25 mouse cellular contexts compared by ENCODE assay signal in the genomic region with DNA sequence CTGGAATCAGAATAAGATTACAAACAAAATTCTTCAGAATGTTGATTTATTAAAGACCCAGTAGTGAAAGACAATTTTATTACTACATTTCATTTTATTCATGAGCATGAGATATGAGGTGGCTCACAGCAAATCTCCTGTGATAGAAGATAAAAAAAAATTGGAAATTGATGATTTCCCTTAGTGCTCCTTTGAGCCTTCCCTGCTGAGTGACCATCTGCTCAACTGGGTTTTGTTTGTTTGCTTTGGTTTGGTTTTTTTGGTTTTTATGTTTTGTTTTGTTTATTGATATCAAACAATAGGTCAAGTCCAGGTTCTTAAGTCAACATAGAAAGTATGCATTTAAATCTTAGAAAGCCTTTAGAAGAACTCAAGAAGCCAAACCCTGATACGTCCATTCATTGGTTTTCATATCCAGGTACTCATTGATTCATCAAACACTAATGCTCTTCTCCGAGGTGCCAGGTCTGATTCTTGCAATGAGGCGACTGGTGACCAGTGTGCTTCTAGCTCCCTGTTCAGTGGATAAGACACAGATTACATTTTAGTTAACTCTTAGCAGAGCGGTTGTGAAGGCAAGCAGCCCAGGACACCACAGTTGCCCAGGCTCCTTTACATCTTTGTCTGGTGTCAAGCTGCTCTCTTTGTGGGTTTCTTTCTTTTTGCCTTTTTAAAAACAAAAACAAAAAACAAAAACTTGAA. TPM values are rescaled to one million over a fixed set of nuclear protein-coding genes. Genes with fewer than 3 reads are reported as not detected.
A peak's percentile ranks its signal among the peaks of the same experiment; 100 is the strongest.
DNase-seq lines count a peak whose midpoint lies in the region; ATAC-seq and TF ChIP-seq lines count a peak whose summit lies in the region.
"Had no signal": no experiment of that assay in that cellular context is flagged by ENCODE, and none has a peak within 500 bp of the region (broad histone marks: within the 10 kb centered on the region; RNA-seq: fewer than 3 reads in every experiment).

No protein-coding gene starts in this region.

- H3K4me1 ChIP-seq in hindbrain, postnatal 0 days (ENCODE audit: insufficient read depth, low read length): no peaks in the 10 kb centered on the region; the same call in 1 of the 2 replicates
- H3K4me1 ChIP-seq in hindbrain, embryonic 10.5 days (replicated peaks): peaks cover 5% of the 10 kb centered on the region; the same call in 1 of the 2 replicates
- peaks cover 8% of the 10 kb centered on the region for H3K4me1 ChIP-seq in cerebellum, adult 2 months (ENCODE audit: control insufficient read depth, insufficient read depth, low read length)

- H3K4me2 ChIP-seq in hindbrain, postnatal 0 days (ENCODE audit: low read depth, low read length): 0 out of 2 replicates have a peak overlapping the region, but pooled peaks have one; percentile 13
- H3K4me2 ChIP-seq: embryonic facial prominence, embryonic 15.5 days; forebrain, embryonic 15.5 days; hindbrain, embryonic 14.5 days had no signal

- peaks cover 10% of the 10 kb centered on the region for H3K36me3 ChIP-seq in hindbrain, postnatal 0 days (ENCODE audit: insufficient read depth, low read length)
- peaks cover 7% of the 10 kb centered on the region for H3K36me3 ChIP-seq in hindbrain, embryonic 10.5 days
- H3K36me3 ChIP-seq: embryonic facial prominence, embryonic 15.5 days; heart, embryonic 10.5 days had no signal

- no peak overlapping the region for H3K27ac ChIP-seq in hindbrain, postnatal 0 days
- no peak overlapping the region for H3K27ac ChIP-seq in hindbrain, embryonic 10.5 days
- peak overlapping the region; percentile 4; the same call in 1 of the 2 replicates for H3K27ac ChIP-seq in cerebellum, adult 2 months (ENCODE audit: insufficient read depth, low read length)
- H3K27ac ChIP-seq: embryonic facial prominence, embryonic 15.5 days; forebrain, embryonic 10.5 days; forebrain, embryonic 15.5 days; heart, embryonic 10.5 days; hindbrain, embryonic 14.5 days had no signal

- ATAC-seq in hindbrain, postnatal 0 days: no peak
- ATAC-seq: activated CD4-positive, CD25-positive, alpha-beta regulatory T cell, adult 4 months; forebrain, embryonic 15.5 days; intestine, embryonic 16.5 days; Patski had no signal

- DNase-seq in hindbrain, postnatal 0 days (ENCODE audit: low spot score): peak; percentile 10
- no peak for DNase-seq in hindbrain, embryonic 10.5 days (ENCODE audit: low spot score)
- DNase-seq in cerebellum, adult 2 months: peak; percentile 57 to 73
- DNase-seq in cerebellum, postnatal 10 days: peak; percentile 60 to 70
- no peak for DNase-seq in gastrocnemius, postnatal 4 days (ENCODE audit: low spot score in 2 of 2)
- no peak for DNase-seq in thymus, postnatal 4 days
- DNase-seq in left cerebral cortex, postnatal 36 days (ENCODE audit: low spot score in 2 of 2): no peak
- DNase-seq: adrenal gland, postnatal 25 days; embryo, embryonic 11 days; gastrocnemius, postnatal 36 days; heart, adult 18-20 months; heart, postnatal 10 days; heart, postnatal 4 days; kidney, adult 2 months had no signal

- intact Hi-C loops in left cerebral cortex, postnatal 36 days (cut with DNase I): loop anchor here (10.0 kb wide), 1 partner anchor 287 kb away; no protein-coding TSS in a partner anchor

- H3K9ac ChIP-seq in hindbrain, postnatal 0 days (replicated peaks; ENCODE audit: low read length): no peak overlapping the region
- H3K9ac ChIP-seq: embryonic facial prominence, embryonic 15.5 days; forebrain, embryonic 15.5 days; hindbrain, embryonic 14.5 days had no signal

- H3K27me3 ChIP-seq in hindbrain, postnatal 0 days (ENCODE audit: insufficient read depth, low read length): no peaks in the 10 kb centered on the region
- H3K27me3 ChIP-seq in hindbrain, embryonic 10.5 days (ENCODE audit: insufficient read depth, poor library complexity, severe bottlenecking): no peaks in the 10 kb centered on the region
- H3K27me3 ChIP-seq in cerebellum, adult 2 months (ENCODE audit: control insufficient read depth, insufficient read depth, low read length): no peaks in the 10 kb centered on the region
- H3K27me3 ChIP-seq: CH12.LX; embryonic facial prominence, embryonic 15.5 days; forebrain, embryonic 15.5 days had no signal

- no peak for TF ChIP-seq CTCF in hindbrain, postnatal 0 days (IDR thresholded peaks at IDR 0.05; ENCODE audit: low read depth)
- no peak for TF ChIP-seq CTCF in cerebellum, adult 2 months (IDR thresholded peaks at IDR 0.05; ENCODE audit: borderline replicate concordance, insufficient read depth, low read depth, low read length)

- H3K4me3 ChIP-seq in hindbrain, postnatal 0 days (ENCODE audit: low read length): no peak overlapping the region
- no peak overlapping the region for H3K4me3 ChIP-seq in hindbrain, embryonic 10.5 days
- H3K4me3 ChIP-seq in cerebellum, adult 2 months (replicated peaks; ENCODE audit: insufficient read depth, low read depth, low read length): peak overlapping the region; percentile 20
- H3K4me3 ChIP-seq: embryonic facial prominence, embryonic 15.5 days; erythroblast, embryonic 14.5 days; forebrain, embryonic 10.5 days; forebrain, embryonic 15.5 days; heart, embryonic 10.5 days had no signal

- 59% methylated on average over 4 of the region's 4 CpGs for WGBS in hindbrain, postnatal 0 days
- 72% methylated on average over 4 of the region's 4 CpGs for WGBS in hindbrain, embryonic 10.5 days
- WGBS in cerebellum, adult 2 months: 10% methylated on average over 4 of the region's 4 CpGs

- TF ChIP-seq POLR2A in cerebellum, adult 2 months (IDR thresholded peaks at IDR 0.05; ENCODE audit: borderline replicate concordance, insufficient read depth, low read length): no peak

- no peaks in the 10 kb centered on the region for H3K9me3 ChIP-seq in hindbrain, postnatal 0 days (ENCODE audit: low read length)
- no peaks in the 10 kb centered on the region for H3K9me3 ChIP-seq in hindbrain, embryonic 10.5 days
- H3K9me3 ChIP-seq: embryonic facial prominence, embryonic 15.5 days; forebrain, embryonic 10.5 days; forebrain, embryonic 15.5 days; heart, embryonic 10.5 days had no signal

RNA-seq across cellular contexts. Expression of a gene that starts 3.6 kb away (rescaled TPM):
- total RNA-seq in hindbrain, postnatal 0 days (2014; rRNA removed): 37.5 and 41.7 TPM in 2 replicates
- polyA plus RNA-seq in hindbrain, postnatal 0 days (2015; fragmentation: Nextera tagmentation; extraction: Ambion mirVana): 10.2 and 10.9 TPM in 2 replicates
- polyA plus RNA-seq in hindbrain, embryonic 10.5 days (2016; fragmentation: Nextera tagmentation; extraction: Ambion mirVana): 0.92 and 1.8 TPM in 2 replicates
- polyA plus RNA-seq in cerebellum, adult 2 months (2012; rRNA removed): 62.4 and 68.3 TPM in 2 replicates
- 1 to 10 TPM in 1 of 2 experiments, under 1 TPM in 1; 0.93 to 1.3 TPM for total RNA-seq in gastrocnemius, postnatal 4 days (2021)
- 100 to 1,000 TPM; 144 to 159 TPM for total RNA-seq in left cerebral cortex, postnatal 36 days (2021)
- total RNA-seq: CH12.LX; common myeloid progenitor, adult 5-6 weeks had no signal
- polyA plus RNA-seq: erythroblast, embryonic 14.5 days; Patski had no signal

Comparison
In these comparisons a context has a peak if more than half of its experiments do, and no peak if none do; other contexts are left out.
1. DNase-seq: peak in hindbrain, postnatal 0 days (single experiment), cerebellum, adult 2 months (2 of 2) and cerebellum, postnatal 10 days (2 of 2); none in hindbrain, embryonic 10.5 days (single experiment), gastrocnemius, postnatal 4 days (0 of 2), thymus, postnatal 4 days (single experiment) and left cerebral cortex, postnatal 36 days (0 of 2).
2. RNA of a gene that starts 3.6 kb away (total RNA-seq): 144 to 159 TPM in left cerebral cortex, postnatal 36 days and 37.5 to 41.7 TPM in hindbrain, postnatal 0 days; 0.93 to 1.3 TPM in gastrocnemius, postnatal 4 days; every median in the first group is over 10 times any median in the second.